31 mouse cellular contexts compared by ENCODE assay signal in the genomic region with DNA sequence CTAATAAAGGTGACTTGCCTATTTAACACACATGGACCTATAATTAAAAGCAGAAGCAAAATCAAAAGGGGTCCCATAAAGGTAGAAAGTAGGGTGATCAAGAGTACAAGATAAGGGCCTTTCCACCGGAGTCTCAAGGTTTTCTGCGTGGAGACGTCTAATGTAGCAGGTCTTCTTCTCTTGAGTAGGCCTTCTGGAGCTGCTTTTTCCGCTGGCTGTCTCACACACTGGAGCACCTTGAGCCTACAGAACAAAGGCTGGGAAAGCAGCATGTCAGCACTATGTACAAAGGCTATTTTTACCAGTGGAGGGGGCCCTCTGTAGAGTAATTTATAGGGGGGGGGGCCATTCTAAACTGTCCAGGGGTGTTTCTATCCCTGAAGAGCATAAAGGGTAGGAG. TPM values are rescaled to one million over a fixed set of nuclear protein-coding genes. Genes with fewer than 3 reads are reported as not detected.
"Had no signal": no experiment of that assay in that cellular context is flagged by ENCODE, and none has a peak within 500 bp of the region (broad histone marks: within the 10 kb centered on the region; RNA-seq: fewer than 3 reads in every experiment).

No protein-coding gene starts in this region.

RNA-seq across cellular contexts. Expression of a gene that starts 11.2 kb away (rescaled TPM):
- polyA plus RNA-seq: limb, embryonic 10.5 days; limb, embryonic 11.5 days; limb, embryonic 12.5 days; limb, embryonic 13.5 days; limb, embryonic 14.5 days; limb, embryonic 15.5 days; liver, adult 2 months; liver, embryonic 11.5 days; liver, embryonic 12.5 days; liver, embryonic 13.5 days; liver, embryonic 14.5 days; liver, embryonic 15.5 days; liver, embryonic 16.5 days; liver, postnatal 0 days; lung, adult 2 months; lung, embryonic 14.5 days; lung, embryonic 15.5 days; lung, embryonic 16.5 days; lung, postnatal 0 days; macrophage; midbrain, embryonic 10.5 days; midbrain, embryonic 11.5 days; midbrain, embryonic 12.5 days; midbrain, embryonic 13.5 days; midbrain, embryonic 14.5 days; midbrain, embryonic 15.5 days; midbrain, embryonic 16.5 days; midbrain, postnatal 0 days; myocyte; neural tube, embryonic 11.5 days; neural tube, embryonic 12.5 days had no signal

RNA-seq across cellular contexts. Expression of a gene that starts 21.4 kb away (rescaled TPM):
- polyA plus RNA-seq: limb, embryonic 10.5 days; limb, embryonic 11.5 days; limb, embryonic 12.5 days; limb, embryonic 13.5 days; limb, embryonic 14.5 days; limb, embryonic 15.5 days; liver, adult 2 months; liver, embryonic 11.5 days; liver, embryonic 12.5 days; liver, embryonic 13.5 days; liver, embryonic 14.5 days; liver, embryonic 16.5 days; liver, postnatal 0 days; lung, adult 2 months; lung, embryonic 14.5 days; lung, embryonic 15.5 days; lung, embryonic 16.5 days; lung, postnatal 0 days; macrophage; midbrain, embryonic 10.5 days; midbrain, embryonic 11.5 days; midbrain, embryonic 12.5 days; midbrain, embryonic 14.5 days; midbrain, embryonic 15.5 days; midbrain, embryonic 16.5 days; midbrain, postnatal 0 days; myocyte; neural tube, embryonic 11.5 days; neural tube, embryonic 12.5 days had no signal

RNA-seq across cellular contexts. Expression of a gene that starts 28.8 kb away (rescaled TPM):
- polyA plus RNA-seq: limb, embryonic 10.5 days; limb, embryonic 11.5 days; limb, embryonic 12.5 days; limb, embryonic 13.5 days; limb, embryonic 14.5 days; limb, embryonic 15.5 days; liver, adult 2 months; liver, embryonic 11.5 days; liver, embryonic 12.5 days; liver, embryonic 13.5 days; liver, embryonic 14.5 days; liver, embryonic 15.5 days; liver, embryonic 16.5 days; liver, postnatal 0 days; lung, adult 2 months; lung, embryonic 14.5 days; lung, embryonic 15.5 days; lung, embryonic 16.5 days; lung, postnatal 0 days; macrophage; midbrain, embryonic 10.5 days; midbrain, embryonic 11.5 days; midbrain, embryonic 12.5 days; midbrain, embryonic 13.5 days; midbrain, embryonic 14.5 days; midbrain, embryonic 15.5 days; midbrain, embryonic 16.5 days; midbrain, postnatal 0 days; myocyte; neural tube, embryonic 11.5 days; neural tube, embryonic 12.5 days had no signal
